Mouse (Mus musculus): ENCODE results near the gene Barhl2.

GRCm38 (mm10) chr5:106415734-106416133 is 42.2 kb downstream of the Barhl2 start:
- no peak for TF ChIP-seq EP300 (IDR thresholded peaks at IDR 0.05; ENCODE audit: insufficient read depth, low read depth, low read length)
- TF ChIP-seq CTCF (IDR thresholded peaks at IDR 0.05), result no peak
- no peak for TF ChIP-seq POLR2A (IDR thresholded peaks at IDR 0.05; ENCODE audit: insufficient read depth, low read depth, low read length)
